Mouse (Mus musculus): Measurements from ENCODE around the gene Fyn.

GRCm38 (mm10) chr10:39387556-39387955 is 18.9 kb downstream of the Fyn start:
- TF ChIP-seq POLR2A (IDR thresholded peaks at IDR 0.05; ENCODE audit: control insufficient read depth, extremely low read depth, insufficient read depth, low read length, poor library complexity) (no peak), CTCF (IDR thresholded peaks at IDR 0.05; ENCODE audit: borderline replicate concordance, control insufficient read depth, extremely low read depth, insufficient read depth, low read length, poor library complexity) (no peak)
